Mouse (Mus musculus) gastrocnemius, postnatal 14 days (tissue): ENCODE measurements around the gene Prss12. TPM values are rescaled to one million over a fixed set of nuclear protein-coding genes. Genes with fewer than 3 reads are reported as not detected.

Experiments
- DNase-seq: peaks from one replicate; pipeline ENCODE4 v3.0.0; 2021; ENCODE audit warnings: mixed read lengths
- intact Hi-C: fragments of 180-260 bp; cut with DNase I; formaldehyde crosslinking; loops from one replicate; pipeline ENCODE4 v1.15.1; 2025; ENCODE audit warnings: low total_unique reads
- total RNA-seq, 2 experiments: library from RNA; stranded (reverse); gene quantifications; 2 replicates each; pipeline ENCODE4 v1.2.3; 2021

Prss12 gene
- total RNA-seq, 2 experiments from 2014 or later = 1.3 to 3.1 TPM

DNA sequence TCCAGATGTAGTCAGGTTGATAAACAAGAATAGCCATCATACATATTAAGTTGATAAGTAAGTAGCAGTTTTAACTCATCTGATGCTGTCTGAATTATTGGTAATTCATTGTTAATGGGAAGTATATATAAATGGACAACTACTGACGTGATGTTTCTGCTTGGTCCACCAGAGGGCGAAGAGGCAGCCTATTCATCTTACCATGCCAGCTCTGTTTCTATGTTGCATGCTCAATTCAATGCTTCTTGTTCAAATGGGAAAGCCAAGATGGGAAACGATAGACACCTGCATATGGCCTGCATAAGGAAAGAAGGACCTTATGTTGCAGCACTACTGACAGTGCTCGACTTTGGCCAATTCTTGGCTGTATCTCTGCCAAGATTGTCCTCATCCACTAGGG is 70.1 kb downstream of the Prss12 start:
- intact Hi-C loops = no loop called here
- no peak for DNase-seq

DNA sequence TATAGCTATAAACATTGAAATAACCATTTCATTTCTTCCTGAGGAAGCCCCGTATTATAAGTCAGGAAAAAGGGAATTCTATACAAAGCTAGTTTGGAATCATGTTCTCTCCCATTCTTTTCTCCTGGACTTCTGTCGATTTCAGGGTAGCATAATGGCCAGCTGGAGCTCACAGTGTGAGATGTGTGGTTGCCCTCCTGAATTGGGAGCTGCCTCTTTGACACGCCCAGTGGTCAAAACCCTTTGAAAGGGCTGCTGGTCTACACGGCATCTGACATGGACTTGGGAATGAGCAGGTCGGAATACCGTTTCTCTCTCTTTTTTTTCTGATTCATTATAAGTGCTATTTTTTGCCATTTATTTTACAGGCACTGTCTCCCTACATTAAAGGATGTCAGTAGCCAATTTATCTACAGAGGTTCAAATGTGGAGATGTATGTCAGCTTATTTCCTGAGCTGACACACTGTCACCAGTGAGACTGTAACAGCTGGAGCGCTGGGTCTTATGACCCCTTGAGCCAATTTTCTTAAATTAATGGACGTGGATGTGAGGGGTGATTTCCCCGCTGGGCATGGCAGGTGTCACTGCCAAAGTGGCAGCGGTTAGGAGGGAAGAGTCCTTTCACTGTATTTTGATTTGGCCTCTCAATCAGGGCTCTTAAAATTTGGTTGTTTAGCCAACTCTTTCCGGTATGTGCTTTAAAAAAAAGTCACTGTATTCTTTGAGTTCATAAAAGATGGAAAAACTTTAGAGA is 79.8 kb downstream of the Prss12 start:
- intact Hi-C loops = no loop called here
- no peak for DNase-seq

DNA sequence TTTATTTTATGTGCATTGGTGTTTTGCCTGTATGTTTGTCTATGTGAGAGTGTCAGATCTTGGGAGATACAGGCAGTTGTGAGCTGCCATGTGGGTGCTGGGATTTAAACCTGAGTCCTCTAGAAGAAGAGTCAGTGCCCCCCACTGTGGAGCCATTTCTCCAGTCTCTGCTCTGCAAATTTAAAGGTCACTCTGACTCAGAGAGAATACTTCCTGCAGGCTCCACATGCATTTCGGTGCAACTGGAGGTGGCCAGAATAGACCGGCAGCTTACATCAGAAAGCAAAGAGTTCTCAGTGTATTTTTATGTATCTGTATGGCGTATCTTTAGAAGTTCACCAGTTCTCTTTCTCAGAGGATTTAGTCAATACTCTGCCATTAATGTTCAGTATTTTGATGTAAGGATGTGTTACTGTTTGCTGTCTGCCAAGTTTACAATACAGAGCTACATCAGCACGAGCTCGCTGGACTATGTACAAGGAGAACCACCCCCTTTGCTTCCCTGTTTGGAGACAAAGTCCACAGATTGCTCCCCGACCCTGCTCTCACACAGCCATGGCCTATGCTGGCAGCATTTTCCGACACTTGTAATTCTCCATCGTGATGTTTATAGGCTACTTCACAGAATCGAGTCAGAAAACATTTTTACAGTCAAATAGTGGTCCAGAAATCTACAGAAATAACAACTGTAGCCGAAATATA is 81.2 kb downstream of the Prss12 start:
- no peak for DNase-seq
- intact Hi-C loops = no loop called here

- intact Hi-C loops = no loop called here
- DNase-seq = no peak
Observed at GRCm38 (mm10) chr3:123531124-123531523, 84.4 kb downstream of the Prss12 start.

DNA sequence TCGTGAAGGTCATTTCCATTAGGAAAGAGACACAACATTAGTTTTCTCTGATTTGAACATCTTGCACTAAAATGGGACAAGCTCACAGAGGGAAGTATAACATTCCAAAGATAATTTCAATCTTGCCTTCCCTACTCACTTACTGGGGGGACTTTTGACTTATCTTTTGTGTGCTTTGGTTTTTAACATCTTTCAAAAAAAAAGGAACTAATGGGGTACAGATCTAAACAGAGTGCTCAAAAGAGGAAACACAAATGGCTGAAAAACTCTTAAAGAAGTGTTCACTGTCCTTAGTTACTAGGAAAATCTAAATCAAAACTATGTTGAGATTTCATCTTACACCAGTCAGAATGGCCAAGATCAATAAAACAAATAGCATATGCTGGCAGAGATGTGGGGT is 90.6 kb downstream of the Prss12 start:
- intact Hi-C loops = no loop called here
- no peak for DNase-seq

DNA sequence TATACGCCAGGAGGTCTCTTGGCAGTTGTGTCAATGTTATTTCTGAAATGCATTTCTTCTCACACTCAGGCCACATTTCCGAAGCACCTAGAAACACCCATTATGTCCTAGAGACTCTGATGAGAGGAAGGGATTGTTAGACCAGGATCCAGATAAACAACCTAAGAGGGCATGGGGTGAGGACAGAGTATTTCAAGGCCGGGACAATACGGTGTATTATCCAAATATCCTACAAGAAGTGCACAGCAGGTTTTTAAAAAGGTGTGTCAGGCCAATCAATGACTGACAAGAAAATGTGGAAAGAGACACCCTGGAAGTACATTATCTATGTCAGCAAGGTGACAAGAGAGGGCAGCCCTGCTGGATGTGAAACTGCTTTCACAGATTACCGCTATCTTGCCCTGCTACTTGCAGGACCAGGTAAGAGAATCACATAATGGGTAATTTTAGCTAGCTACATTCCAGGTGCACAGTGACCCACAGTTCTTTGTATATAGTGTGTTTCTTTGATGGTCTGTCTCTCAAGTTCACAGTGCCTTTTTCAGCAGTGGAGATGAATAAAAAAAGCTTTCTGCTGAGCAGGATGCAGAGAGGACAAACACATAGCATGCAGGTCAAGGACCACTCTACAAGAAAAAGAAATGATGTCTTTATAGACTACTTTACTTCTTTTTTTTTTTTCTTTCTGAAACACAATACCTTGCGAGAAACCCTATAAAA is 97.0 kb downstream of the Prss12 start:
- intact Hi-C loops = no loop called here
- no peak for DNase-seq

DNA sequence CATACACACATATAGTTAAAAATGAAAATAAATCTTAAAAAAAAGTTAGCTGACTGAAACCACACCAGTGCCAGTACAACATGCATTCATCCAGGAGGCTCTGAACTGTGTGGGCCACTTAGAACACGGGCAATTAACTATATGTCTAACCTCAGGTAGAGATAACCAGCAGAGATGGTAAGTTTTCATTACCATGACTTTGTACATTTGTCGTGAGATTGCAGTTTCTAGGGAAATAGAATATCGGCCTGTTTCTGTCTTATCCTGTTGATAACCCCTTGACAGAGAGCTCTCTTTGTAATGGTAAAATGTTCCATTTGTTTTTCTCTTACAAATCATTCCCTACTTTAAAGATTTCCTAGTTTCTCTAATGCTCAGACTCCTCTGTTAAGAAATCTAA is 103.8 kb downstream of the Prss12 start:
- DNase-seq = no peak
- intact Hi-C loops = no loop called here

DNA sequence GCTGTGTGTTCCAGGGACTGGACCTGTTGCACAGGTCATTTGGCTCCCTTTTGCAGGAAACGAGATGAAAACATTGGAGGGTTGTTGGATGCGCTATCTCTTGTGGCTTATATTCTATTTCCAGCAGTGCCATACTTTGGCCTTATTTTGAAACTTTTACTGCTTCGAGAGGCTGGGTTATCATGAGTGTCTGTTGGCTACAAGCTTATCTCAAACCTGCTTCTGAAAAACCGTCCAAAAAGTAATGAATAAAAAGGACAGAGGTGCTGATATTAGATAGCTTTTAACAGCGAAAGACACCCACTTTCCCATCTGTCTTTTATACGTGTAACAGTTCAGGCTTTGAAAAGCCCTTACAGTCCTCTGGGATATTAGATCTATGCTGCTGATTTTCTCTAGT is 107.2 kb downstream of the Prss12 start:
- DNase-seq = no peak
- intact Hi-C loops = no loop called here

- intact Hi-C loops = loop anchor here (5.0 kb wide), 1 partner anchor 78 kb away; no protein-coding TSS in a partner anchor
Observed at GRCm38 (mm10) chr3:123555254-123555865, 108.6 kb downstream of the Prss12 start.

More at GRCm38 (mm10) chr3:123555254-123555865, 108.6 kb downstream of the Prss12 start:
- no peak for DNase-seq

Other genes starting within 250 kb of the Prss12 start
- gene Synpo2, start 210.8 kb upstream of the Prss12 start, total RNA-seq = 100 to 1,000 TPM; 175 to 193 TPM
- gene Sec24d, start 179.5 kb upstream of the Prss12 start, total RNA-seq = 10 to 100 TPM; 17.8 to 23.9 TPM
- 10 to 100 TPM in 1 of 2 experiments, 1 to 10 TPM in 1; 9.5 to 10.4 TPM for gene Mettl14, start 60.8 kb upstream of the Prss12 start, total RNA-seq
- under 1 TPM; 0.07 to 0.08 TPM for gene Ndst3, start 243.9 kb downstream of the Prss12 start, total RNA-seq